Mouse (Mus musculus) myocyte (in vitro differentiated cells): ENCODE measurements around the gene Sema6d. TPM values are rescaled to one million over a fixed set of nuclear protein-coding genes. Genes with fewer than 3 reads are reported as not detected.

ENCODE experiments used
- H3K27me3 ChIP-seq: one replicate; pipeline ENCODE4 v1.6.1; 2011; ENCODE audit not compliant: control insufficient read depth, insufficient read depth, insufficient read length
- H3K36me3 ChIP-seq: one replicate; pipeline ENCODE4 v1.6.1; 2011; ENCODE audit not compliant: control insufficient read depth, insufficient read depth
- H3K4me2 ChIP-seq: one replicate; pipeline ENCODE4 v1.6.1; 2011; ENCODE audit warnings: low read depth, control low read depth
- H3K4me3 ChIP-seq: one replicate; pipeline ENCODE4 v1.5.1; 2011; ENCODE audit warnings: mild to moderate bottlenecking, control low read depth, moderate library complexity
- H3K79me2 ChIP-seq: one replicate; pipeline ENCODE4 v1.6.1; 2011; ENCODE audit not compliant: control insufficient read depth, insufficient read depth
- H3ac ChIP-seq: one replicate; pipeline ENCODE4 v1.6.1; 2011; ENCODE audit not compliant: control insufficient read depth, insufficient read length
- CEBPB ChIP-seq: IDR thresholded peaks from 2 replicates; pipeline ENCODE4 v1.6.1; 2011; ENCODE audit warnings: mild to moderate bottlenecking, moderate library complexity; ENCODE audit not compliant: poor library complexity, insufficient read depth, severe bottlenecking
- E2F4 ChIP-seq: IDR thresholded peaks from one replicate; pipeline ENCODE4 v1.6.1; 2011; ENCODE audit warnings: mild to moderate bottlenecking, control low read depth, moderate library complexity; ENCODE audit not compliant: insufficient read depth
- MAX ChIP-seq: IDR thresholded peaks from one replicate; pipeline ENCODE4 v1.6.1; 2011; ENCODE audit warnings: low read depth, mild to moderate bottlenecking, control low read depth
- MYOD1 ChIP-seq, 3 experiments: IDR thresholded peaks; one replicate each; pipeline ENCODE4 v1.6.1; 2011; ENCODE audit warnings: control low read depth in 2 of 3, low read depth in 2 of 3, mild to moderate bottlenecking in 2 of 3, moderate library complexity in 1 of 3; ENCODE audit not compliant: insufficient read length in 2 of 3, control insufficient read depth in 1 of 3
- MYOG ChIP-seq, 3 experiments: IDR thresholded peaks; one replicate each; pipeline ENCODE4 v1.6.1; 2011; ENCODE audit warnings: control low read depth in 2 of 3, low read depth in 2 of 3, mild to moderate bottlenecking in 2 of 3; ENCODE audit not compliant: insufficient read length in 2 of 3, control insufficient read depth in 1 of 3, insufficient read depth in 1 of 3
- POLR2A ChIP-seq: IDR thresholded peaks from one replicate; pipeline ENCODE4 v1.6.1; 2011; ENCODE audit warnings: low read depth, mild to moderate bottlenecking, control low read depth, moderate library complexity; ENCODE audit not compliant: insufficient read length
- REST ChIP-seq: IDR thresholded peaks from one replicate; pipeline ENCODE4 v1.6.1; 2011; ENCODE audit warnings: mild to moderate bottlenecking, control low read depth, moderate library complexity; ENCODE audit not compliant: insufficient read depth, insufficient read length
- SRF ChIP-seq: IDR thresholded peaks from one replicate; pipeline ENCODE4 v1.6.1; 2011; ENCODE audit warnings: low read depth; ENCODE audit not compliant: control insufficient read depth, insufficient read length
- TCF12 ChIP-seq: IDR thresholded peaks from one replicate; pipeline ENCODE4 v1.6.1; 2011; ENCODE audit warnings: mild to moderate bottlenecking, control low read depth; ENCODE audit not compliant: poor library complexity, insufficient read depth, severe bottlenecking
- TCF3 ChIP-seq: IDR thresholded peaks from one replicate; pipeline ENCODE4 v1.6.1; 2011; ENCODE audit warnings: low read depth, control low read depth; ENCODE audit not compliant: insufficient read length
- USF1 ChIP-seq: IDR thresholded peaks from one replicate; pipeline ENCODE4 v1.6.1; 2011; ENCODE audit warnings: low read depth, mild to moderate bottlenecking, control low read depth, moderate library complexity
- polyA plus RNA-seq: library from polyadenylated mRNA; unstranded; fragments of >200 nt; fragmentation: generic; extraction: Trizol; gene quantifications from one replicate; pipeline ENCODE4 v1.2.1, GENCODE M21; 2012; ENCODE audit warnings: missing spikeins

Gene Sema6d
- polyA plus RNA-seq, 1 experiment, result 0.97 TPM

DNA sequence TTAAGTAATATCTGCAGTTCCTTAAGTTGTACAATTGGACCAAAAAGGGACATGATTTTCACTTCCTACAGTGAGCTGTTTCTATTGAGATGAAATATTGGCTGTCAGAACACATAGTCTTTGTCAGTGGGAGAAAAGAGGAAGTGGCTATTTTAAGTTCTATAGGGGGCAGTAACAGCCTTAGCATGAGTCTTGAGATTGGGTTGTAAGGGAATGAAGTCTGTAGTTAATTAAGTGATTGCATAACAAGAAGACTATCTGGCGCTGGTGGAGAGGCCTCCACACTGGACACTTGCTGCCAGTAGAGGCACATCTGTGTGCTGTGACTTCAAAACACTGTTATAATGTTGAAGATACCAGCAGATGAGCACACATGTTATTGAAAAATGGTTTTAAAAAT, 209.1 kb downstream of the Sema6d start:
- Histone ChIP-seq H3K79me2 (no peaks in the 10 kb centered on the region), H3K27me3 (no peaks in the 10 kb centered on the region), H3K4me3 (no peak overlapping the region), H3K4me2 (no peak overlapping the region), H3ac (no peak overlapping the region), H3K36me3 (no peaks in the 10 kb centered on the region)
- TF ChIP-seq TCF12 (no peak), TCF3 (no peak), MYOD1 (IDR thresholded peaks at IDR 0.05; ENCODE audit: control insufficient read depth in 1 of 3, insufficient read length in 2 of 3, low read depth in 2 of 3) (no peak), CEBPB (0 out of 2 replicates have a peak, but pooled peaks have one; percentile 19), SRF (no peak)

GRCm38 (mm10) chr2:124308605-124309004, 218.8 kb downstream of the Sema6d start:
- no peak overlapping the region for H3K4me2 ChIP-seq
- H3K79me2 ChIP-seq, result no peaks in the 10 kb centered on the region
- TF ChIP-seq MYOD1 (IDR thresholded peaks at IDR 0.05; ENCODE audit: control insufficient read depth in 1 of 3, insufficient read length in 2 of 3, low read depth in 2 of 3), result no peak
- TF ChIP-seq MAX, result no peak
- TF ChIP-seq E2F4, result no peak
- no peak for TF ChIP-seq CEBPB
- no peak for TF ChIP-seq REST
- TF ChIP-seq USF1, result no peak
- no peaks in the 10 kb centered on the region for H3K36me3 ChIP-seq
- H3ac ChIP-seq, result no peak overlapping the region
- H3K4me3 ChIP-seq, result no peak overlapping the region
- H3K27me3 ChIP-seq, result no peaks in the 10 kb centered on the region

GRCm38 (mm10) chr2:124309361-124310128, 219.8 kb downstream of the Sema6d start:
- no peaks in the 10 kb centered on the region for H3K27me3 ChIP-seq
- no peaks in the 10 kb centered on the region for H3K36me3 ChIP-seq
- TF ChIP-seq E2F4, result no peak
- no peak for TF ChIP-seq TCF12
- H3K4me2 ChIP-seq, result no peak overlapping the region
- no peak overlapping the region for H3K4me3 ChIP-seq
- H3K79me2 ChIP-seq, result no peaks in the 10 kb centered on the region
- no peak overlapping the region for H3ac ChIP-seq

GRCm38 (mm10) chr2:124322528-124323215, 232.9 kb downstream of the Sema6d start:
- no peak for TF ChIP-seq TCF3
- TF ChIP-seq MYOD1 (IDR thresholded peaks at IDR 0.05; ENCODE audit: control insufficient read depth in 1 of 3, insufficient read length in 2 of 3, low read depth in 2 of 3), result peak in 2 of 3 experiments; percentile 73 to 79
- TF ChIP-seq REST, result no peak
- TF ChIP-seq MYOG (IDR thresholded peaks at IDR 0.05; ENCODE audit: control insufficient read depth in 1 of 3, insufficient read depth in 1 of 3, insufficient read length in 2 of 3, low read depth in 2 of 3), result peak in 1 of 3 experiments; percentile 47
- no peak overlapping the region for H3ac ChIP-seq
- peak overlapping the region; percentile 59 for H3K4me2 ChIP-seq
- no peak overlapping the region for H3K4me3 ChIP-seq
- H3K36me3 ChIP-seq, result no peaks in the 10 kb centered on the region
- H3K79me2 ChIP-seq, result no peaks in the 10 kb centered on the region
- H3K27me3 ChIP-seq, result no peaks in the 10 kb centered on the region

DNA sequence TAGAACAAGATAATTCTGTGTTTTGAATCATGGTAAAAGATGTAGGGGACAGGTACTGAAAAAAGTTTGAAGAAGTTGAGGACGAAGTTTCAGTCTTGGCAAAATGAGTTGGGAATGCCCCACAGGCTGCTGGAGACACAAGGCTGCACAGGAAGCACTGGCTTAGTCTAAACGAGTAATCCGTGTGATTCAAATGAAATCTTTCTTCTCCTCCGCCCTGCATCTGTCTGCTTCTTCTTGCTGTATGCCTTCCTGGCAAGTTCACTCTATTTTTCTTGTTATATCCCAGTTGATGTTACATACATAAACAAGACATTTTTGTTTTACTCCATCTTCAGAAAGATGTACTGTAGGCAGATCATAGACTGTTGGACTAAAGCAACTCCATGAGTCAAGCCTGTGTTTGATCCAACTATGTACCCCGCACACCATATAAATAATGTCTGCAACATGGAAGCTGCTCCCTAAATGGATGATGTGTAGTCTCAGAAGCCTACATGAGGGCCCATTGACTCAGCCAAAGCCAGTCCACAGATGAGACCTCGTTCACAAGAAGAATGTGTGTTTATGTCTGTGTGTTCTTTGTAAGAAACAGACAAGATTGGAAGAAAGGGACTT, 234.4 kb downstream of the Sema6d start:
- Histone ChIP-seq H3K4me2 (no peak overlapping the region), H3K36me3 (no peaks in the 10 kb centered on the region), H3K79me2 (no peaks in the 10 kb centered on the region), H3K4me3 (no peak overlapping the region), H3K27me3 (no peaks in the 10 kb centered on the region), H3ac (no peak overlapping the region)
- no peak for TF ChIP-seq POLR2A
- TF ChIP-seq SRF, result no peak
- TF ChIP-seq MAX, result no peak
- no peak for TF ChIP-seq CEBPB
